Mouse (Mus musculus): ENCODE data around the gene Smdt1.

DNA sequence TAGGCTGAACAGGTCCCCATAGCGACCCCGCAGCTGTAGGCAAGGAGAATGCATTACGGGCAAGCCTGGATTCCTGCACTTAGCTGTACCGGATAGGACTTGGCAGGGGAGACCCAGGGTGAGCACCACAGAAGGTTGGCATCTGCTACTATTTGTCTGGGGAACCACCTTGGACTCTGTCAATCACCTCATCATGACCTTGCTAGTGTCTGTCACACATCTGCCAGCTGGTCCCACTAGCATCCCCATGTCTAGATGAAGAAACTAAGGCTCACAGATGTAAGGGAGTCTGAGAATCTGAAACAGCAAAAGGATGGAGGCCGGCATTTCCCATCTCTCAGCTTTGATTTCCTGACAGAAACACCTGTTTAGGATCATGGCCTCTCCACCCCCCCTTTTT, 35.7 kb downstream of the Smdt1 start:
- TF ChIP-seq CTCF (IDR thresholded peaks at IDR 0.05; ENCODE audit: low read depth) (no peak), EP300 (optimal IDR thresholded peaks at IDR 0.05) (no peak)
